Mouse (Mus musculus) testis, adult 2 months (tissue): Measurements from ENCODE around the gene Adcy10. TPM values are rescaled to one million over a fixed set of nuclear protein-coding genes. Genes with fewer than 3 reads are reported as not detected.

Source experiments
- H3K27ac ChIP-seq: fragments of 200-500 bp; 2 replicates; pipeline ENCODE4 v1.5.1; 2012; ENCODE audit warnings: low read depth, low read length; ENCODE audit not compliant: control insufficient read depth, insufficient read depth
- H3K27me3 ChIP-seq: fragments of 200-500 bp; 2 replicates; pipeline ENCODE4 v1.6.1; 2012; ENCODE audit warnings: mild to moderate bottlenecking, low read length, moderate library complexity; ENCODE audit not compliant: control insufficient read depth, insufficient read depth
- H3K36me3 ChIP-seq: fragments of 200-500 bp; 2 replicates; pipeline ENCODE4 v1.6.1; 2012; ENCODE audit warnings: mild to moderate bottlenecking, low read length; ENCODE audit not compliant: control insufficient read depth, insufficient read depth
- H3K4me1 ChIP-seq: fragments of 200-500 bp; 2 replicates; pipeline ENCODE4 v1.6.1; 2012; ENCODE audit warnings: low read length; ENCODE audit not compliant: control insufficient read depth, insufficient read depth
- H3K4me3 ChIP-seq: fragments of 200-500 bp; 2 replicates; pipeline ENCODE4 v1.5.1; 2012; ENCODE audit warnings: low read depth, mild to moderate bottlenecking, low read length, moderate library complexity, mixed read lengths; ENCODE audit not compliant: control insufficient read depth
- CTCF ChIP-seq: fragments of 200-500 bp; IDR thresholded peaks from 2 replicates; pipeline ENCODE4 v1.5.1; 2012; ENCODE audit warnings: low read depth, mild to moderate bottlenecking, inconsistent platforms, low read length, moderate library complexity; ENCODE audit not compliant: control insufficient read depth, insufficient read depth, insufficient replicate concordance
- POLR2A ChIP-seq: fragments of 200-500 bp; IDR thresholded peaks from 2 replicates; pipeline ENCODE4 v1.6.1; 2012; ENCODE audit warnings: low read depth, mild to moderate bottlenecking, inconsistent platforms, low read length, moderate library complexity; ENCODE audit not compliant: control insufficient read depth
- polyA plus RNA-seq: library from polyadenylated mRNA; depleted of rRNA; stranded (reverse); fragments of >200 nt; gene quantifications from 2 replicates; pipeline ENCODE4 v1.2.3, GENCODE M21; 2012; rRNA removed

The Adcy10 gene
- 82.5 and 86.7 TPM in 2 replicates for polyA plus RNA-seq

GRCm38 (mm10) chr1:165484688-165485233 lies at the start of gene Adcy10:
Adcy10 (plus strand) TSS chr1:165485183.
- TF ChIP-seq POLR2A (peak; percentile 73; the same call in 1 of the 2 replicates), CTCF (no peak)
- Histone ChIP-seq H3K27ac (peak within 1 kb of the TSS; percentile 93), H3K4me1 (peaks cover 2% of the 10 kb centered on the region; the same call in 1 of the 2 replicates), H3K4me3 (peak within 1 kb of the TSS; percentile 81), H3K36me3 (peaks cover 3% of the 10 kb centered on the region; the same call in 1 of the 2 replicates), H3K27me3 (no peaks in the 10 kb centered on the region)

GRCm38 (mm10) chr1:165438289-165439021 lies 46.5 kb upstream of the Adcy10 start:
- Histone ChIP-seq H3K27me3 (no peaks in the 10 kb centered on the region), H3K4me3 (no peak overlapping the region; the same call in 1 of the 2 replicates), H3K27ac (no peak overlapping the region), H3K4me1 (no peaks in the 10 kb centered on the region), H3K36me3 (no peaks in the 10 kb centered on the region)
- TF ChIP-seq CTCF (no peak), POLR2A (no peak)

GRCm38 (mm10) chr1:165440788-165441187 lies 44.2 kb upstream of the Adcy10 start:
- Histone ChIP-seq H3K4me3 (no peak overlapping the region), H3K27me3 (no peaks in the 10 kb centered on the region), H3K27ac (no peak overlapping the region), H3K4me1 (no peaks in the 10 kb centered on the region), H3K36me3 (no peaks in the 10 kb centered on the region)
- TF ChIP-seq CTCF (no peak), POLR2A (no peak)

- no peaks in the 10 kb centered on the region for H3K4me1 ChIP-seq
- no peaks in the 10 kb centered on the region for H3K36me3 ChIP-seq
- TF ChIP-seq POLR2A (0 out of 2 replicates have a peak, but pooled peaks have one; percentile 30), CTCF (no peak)
- no peak overlapping the region for H3K27ac ChIP-seq
- no peaks in the 10 kb centered on the region for H3K27me3 ChIP-seq
- no peak overlapping the region for H3K4me3 ChIP-seq
These were observed 43.8 kb upstream of the Adcy10 start for GRCm38 (mm10) chr1:165441201-165441600.

- H3K36me3 ChIP-seq: no peaks in the 10 kb centered on the region
- no peaks in the 10 kb centered on the region for H3K27me3 ChIP-seq
- no peaks in the 10 kb centered on the region for H3K4me1 ChIP-seq
- H3K4me3 ChIP-seq: no peak overlapping the region
- no peak overlapping the region for H3K27ac ChIP-seq
- TF ChIP-seq CTCF (no peak), POLR2A (no peak)
These were observed 43.3 kb upstream of the Adcy10 start for GRCm38 (mm10) chr1:165441719-165442118.

GRCm38 (mm10) chr1:165459041-165459502 lies 25.9 kb upstream of the Adcy10 start:
- TF ChIP-seq POLR2A (no peak), CTCF (no peak)
- H3K36me3 ChIP-seq: no peaks in the 10 kb centered on the region
- H3K4me1 ChIP-seq: peaks cover 2% of the 10 kb centered on the region
- H3K27ac ChIP-seq: peak overlapping the region; percentile 94
- peak overlapping the region; percentile 94 for H3K4me3 ChIP-seq
- H3K27me3 ChIP-seq: no peaks in the 10 kb centered on the region

- peaks cover 2% of the 10 kb centered on the region for H3K4me1 ChIP-seq
- no peak; the same call in 1 of the 2 replicates for TF ChIP-seq POLR2A
- no peaks in the 10 kb centered on the region for H3K27me3 ChIP-seq
- H3K36me3 ChIP-seq: no peaks in the 10 kb centered on the region
- H3K27ac ChIP-seq: peak overlapping the region; percentile 94
- H3K4me3 ChIP-seq: peak overlapping the region; percentile 94
These were observed 25.3 kb upstream of the Adcy10 start for GRCm38 (mm10) chr1:165459503-165460181.
